Mouse (Mus musculus) thymus, postnatal 0 days (tissue): ENCODE results near the gene Rala. TPM values are rescaled to one million over a fixed set of nuclear protein-coding genes. Genes with fewer than 3 reads are reported as not detected.
A peak's percentile ranks its signal among the peaks of the same experiment; 100 is the strongest.

Experiments
- DNase-seq: peaks from one replicate; pipeline ENCODE4 v3.0.0-alpha.2; 2015; ENCODE audit warnings: low spot score
- polyA plus RNA-seq: library from polyadenylated mRNA; unstranded; fragments of >200 nt; fragmentation: Nextera tagmentation; extraction: Ambion mirVana; gene quantifications from 2 replicates; pipeline ENCODE4 v1.2.1, GENCODE M21; 2015

The Rala gene
- polyA plus RNA-seq, 1 experiment from 2014 or later = 85.6 TPM

DNA sequence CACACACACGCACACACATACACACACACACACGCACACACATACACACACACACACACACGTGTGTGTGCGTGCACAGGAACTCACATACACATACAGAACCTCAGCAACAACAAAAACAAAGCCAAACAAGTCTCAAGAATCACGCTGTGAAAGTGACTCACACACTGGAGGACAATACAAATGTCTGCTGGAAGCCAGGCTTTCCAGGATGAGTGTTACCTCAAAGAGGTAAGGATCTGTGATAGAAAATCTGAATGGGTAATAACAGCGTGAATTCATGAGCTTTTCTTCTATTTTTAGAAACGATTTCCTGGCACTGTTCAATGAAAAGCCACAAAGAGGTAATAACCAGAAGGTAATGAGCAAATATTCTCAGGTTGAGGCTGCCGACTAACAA lies 59.8 kb downstream of the Rala start:
- DNase-seq = no peak

DNA sequence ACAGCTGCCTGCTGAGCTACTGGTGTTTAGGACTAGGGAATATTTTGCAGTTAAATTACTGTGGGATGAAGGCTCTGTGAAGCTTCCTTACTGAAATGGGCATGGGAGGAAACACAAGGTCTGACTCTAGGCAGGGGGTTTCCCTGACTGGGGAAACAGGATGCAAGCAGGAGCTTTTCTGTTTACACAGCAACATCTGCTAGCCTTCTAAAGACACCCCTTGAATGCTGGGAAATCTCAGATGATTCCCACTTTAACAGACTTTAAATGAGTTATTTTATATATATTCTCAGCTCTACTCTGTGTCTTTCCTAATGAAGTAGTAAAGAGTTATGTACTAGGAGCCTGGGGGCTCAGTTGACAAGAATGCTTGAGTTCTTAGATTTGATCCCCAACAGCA lies 65.0 kb downstream of the Rala start:
- no peak for DNase-seq

DNA sequence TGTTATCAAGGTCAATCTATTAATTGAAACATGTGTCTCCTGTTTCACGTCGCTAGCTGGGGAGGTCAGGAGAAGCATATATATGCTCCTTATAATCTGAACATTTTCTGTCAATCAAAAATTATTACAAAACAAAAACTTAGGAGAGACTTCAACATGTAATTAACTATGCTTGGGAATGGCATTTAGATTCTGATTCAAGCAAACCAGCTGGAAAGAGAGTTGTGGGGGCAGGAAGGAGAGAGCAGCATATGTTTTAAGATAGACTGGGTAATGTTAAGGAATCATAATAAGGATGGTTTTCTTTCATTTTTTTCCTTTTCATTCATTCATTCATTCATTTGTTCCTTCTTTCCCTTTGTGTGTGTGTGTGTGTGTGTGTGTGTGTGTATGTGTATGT lies 77.3 kb downstream of the Rala start:
- no peak for DNase-seq

DNA sequence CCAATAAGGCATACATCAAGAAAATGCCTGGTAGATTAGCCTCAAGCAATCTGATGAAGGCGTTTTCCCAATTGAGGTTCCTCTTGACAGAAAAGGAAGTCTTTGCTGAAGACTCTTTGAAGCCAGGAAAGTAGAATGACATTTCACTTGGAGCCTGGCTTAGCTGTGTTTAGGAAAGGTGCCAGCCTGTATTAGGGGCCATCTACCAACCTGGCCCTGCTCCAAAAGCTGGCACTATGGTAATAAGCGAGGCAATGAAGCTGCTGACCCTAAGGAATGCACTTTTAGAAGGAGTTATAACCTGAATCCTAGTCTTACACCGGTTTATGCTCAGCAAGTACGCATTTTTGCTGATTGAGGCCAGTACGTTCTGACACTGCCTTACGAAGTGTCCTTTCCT lies 83.5 kb downstream of the Rala start:
- no peak for DNase-seq

DNA sequence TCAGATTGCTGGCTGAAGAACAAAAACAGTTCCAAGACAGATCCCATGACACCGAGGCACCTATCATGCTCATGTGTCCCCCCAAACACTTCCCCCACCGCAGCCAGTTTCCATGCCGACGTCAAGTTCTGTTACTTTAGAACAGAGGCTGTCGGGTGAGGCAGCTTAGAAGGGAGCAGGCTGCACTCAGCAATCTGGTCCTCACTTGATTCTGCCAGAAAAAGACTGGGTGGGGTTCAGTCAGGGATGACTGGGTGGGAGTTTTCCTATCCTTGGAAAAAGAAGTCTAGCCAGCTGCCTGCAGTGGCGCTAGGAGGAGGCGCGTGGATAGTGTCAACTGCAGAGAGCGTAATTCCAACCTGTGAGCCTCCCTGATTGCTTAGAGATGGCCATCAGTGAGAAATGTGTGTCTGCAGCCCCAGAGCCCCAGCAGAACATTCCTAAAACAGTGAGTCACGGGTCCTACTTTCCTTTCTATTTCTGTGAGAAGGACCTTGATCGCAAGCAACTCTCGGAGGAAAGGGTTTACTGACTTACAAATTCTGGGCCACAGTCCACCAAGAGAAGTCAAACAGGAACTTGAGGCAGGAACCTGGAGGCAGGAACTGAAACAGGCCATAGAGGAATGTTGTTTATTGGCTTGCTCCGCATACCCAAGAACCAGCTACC lies 84.5 kb downstream of the Rala start:
- DNase-seq = no peak

DNA sequence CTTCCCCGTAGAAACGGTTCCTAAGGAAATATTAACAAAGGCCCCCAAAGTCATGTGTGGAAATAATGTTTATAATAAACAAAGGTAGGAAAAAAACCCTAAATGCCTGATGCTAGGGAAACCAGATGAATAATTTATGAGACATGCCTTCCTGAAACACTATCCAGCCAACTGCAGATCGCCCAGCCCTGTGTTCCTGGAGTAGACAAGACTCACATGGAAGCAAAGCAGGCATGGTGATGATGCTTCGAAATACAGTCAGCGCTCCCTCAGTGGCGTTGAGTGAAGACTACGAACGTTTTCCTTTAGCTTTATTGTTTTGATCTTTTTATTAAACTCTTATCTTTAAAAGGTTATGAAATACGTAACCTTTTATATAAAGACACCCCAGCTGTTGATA lies 87.0 kb downstream of the Rala start:
- DNase-seq = no peak

DNA sequence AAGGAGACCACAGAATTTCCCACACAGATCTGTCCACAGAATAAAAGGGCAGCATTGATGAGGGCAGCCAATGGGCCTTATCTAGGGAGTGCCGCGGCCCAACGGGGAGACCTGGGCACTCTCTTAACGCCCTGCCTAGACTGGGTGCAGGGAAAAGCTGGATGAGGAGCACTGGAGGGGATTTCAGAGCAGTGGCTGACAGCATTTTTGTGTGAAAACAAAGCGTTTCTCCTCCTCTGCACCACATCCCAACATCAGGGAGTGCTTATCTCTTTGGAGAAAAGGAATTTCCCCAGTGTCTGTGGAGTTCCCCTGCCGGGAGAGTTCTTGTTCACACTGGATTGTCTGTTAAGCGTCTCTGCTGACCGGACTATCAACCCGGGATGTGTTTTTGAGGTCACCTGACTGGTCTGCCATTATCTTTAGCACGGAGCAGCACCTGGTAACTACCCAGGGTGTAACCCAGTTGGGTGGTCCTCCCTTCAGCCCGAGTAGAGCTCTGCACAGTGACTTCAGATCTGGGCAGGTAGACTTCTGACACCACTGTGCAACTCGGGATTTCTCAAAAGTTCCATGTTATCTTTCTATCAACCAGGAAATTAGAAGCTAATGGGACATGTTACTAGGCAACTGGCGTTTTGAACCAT lies 88.4 kb downstream of the Rala start:
- DNase-seq = no peak

DNA sequence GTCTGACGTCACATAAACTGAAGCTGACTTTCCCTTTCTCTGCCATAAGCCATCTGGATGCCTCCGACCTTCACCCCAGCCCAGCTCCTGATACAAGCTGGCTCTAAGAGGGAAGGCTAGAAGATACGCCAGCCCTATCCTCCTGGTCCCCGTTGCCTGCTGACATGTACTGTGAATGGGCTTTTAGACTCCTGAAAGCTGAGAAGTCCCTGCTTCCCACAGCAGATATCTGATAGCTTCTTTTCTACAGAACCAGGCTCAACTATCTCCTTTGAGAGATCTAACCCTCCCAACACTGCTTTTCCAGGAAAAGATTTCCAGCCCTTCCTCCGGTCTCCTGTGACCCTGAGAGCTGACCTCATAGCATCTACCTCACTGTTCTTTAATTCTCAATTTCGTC lies 89.3 kb downstream of the Rala start:
- no peak for DNase-seq

DNA sequence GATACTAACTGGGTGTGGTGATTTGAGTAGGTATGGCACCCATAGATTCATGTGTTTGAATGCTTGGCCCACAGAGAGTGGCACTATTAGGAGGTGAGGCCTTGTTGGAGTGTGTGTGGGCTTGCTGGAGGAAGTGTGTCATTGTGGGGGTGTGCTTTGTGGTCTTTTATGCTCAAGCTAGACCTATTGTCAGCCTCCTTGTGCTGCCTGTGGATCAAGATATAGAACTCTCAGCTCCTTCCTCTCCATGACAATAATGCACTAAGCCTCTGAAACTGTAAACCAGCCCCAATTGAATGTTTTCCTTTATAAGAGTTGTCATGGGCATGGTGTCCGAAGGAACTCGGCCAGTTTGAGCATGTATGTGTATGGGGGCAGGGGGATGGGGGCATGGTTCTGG lies 100.7 kb downstream of the Rala start:
- DNase-seq = no peak

DNA sequence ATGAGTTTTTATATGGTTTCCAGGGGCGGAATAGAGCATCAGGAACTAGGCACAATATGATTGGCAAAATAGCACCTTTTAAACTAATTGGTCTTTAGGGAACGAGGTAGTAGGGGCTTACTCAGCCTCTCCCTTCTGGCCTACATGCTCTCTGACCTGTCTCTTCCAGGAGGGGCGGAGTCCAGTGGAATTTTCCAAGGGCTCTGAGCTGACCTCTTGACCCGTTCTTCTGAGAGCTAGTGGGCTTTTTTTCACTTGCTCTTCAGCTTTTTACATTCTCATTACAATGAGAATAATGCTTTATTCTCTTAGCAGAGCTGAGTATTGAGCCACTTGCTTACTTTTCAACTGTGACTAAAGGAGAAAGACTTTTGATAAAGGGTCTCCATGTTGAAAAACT lies 101.3 kb downstream of the Rala start:
- DNase-seq = no peak

DNA sequence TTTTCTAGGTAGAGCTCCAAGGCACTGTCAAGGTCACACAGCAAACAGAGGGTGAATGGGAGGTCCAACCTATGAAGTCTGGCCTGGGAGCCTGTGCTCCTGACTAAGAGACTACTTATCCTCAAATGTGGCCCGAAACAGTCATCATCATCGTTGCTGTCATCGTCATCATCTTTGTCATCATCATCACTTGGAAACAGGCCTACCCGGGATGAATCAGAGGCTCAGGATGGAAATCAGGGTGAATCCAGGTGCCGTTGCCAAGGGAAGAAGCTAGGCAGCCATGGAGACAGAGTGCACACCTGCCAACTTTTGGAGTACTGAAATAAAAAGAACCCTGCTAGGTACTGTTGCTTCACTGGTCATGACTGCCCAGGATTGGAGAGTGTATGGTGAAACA lies 104.9 kb downstream of the Rala start:
- no peak for DNase-seq

DNA sequence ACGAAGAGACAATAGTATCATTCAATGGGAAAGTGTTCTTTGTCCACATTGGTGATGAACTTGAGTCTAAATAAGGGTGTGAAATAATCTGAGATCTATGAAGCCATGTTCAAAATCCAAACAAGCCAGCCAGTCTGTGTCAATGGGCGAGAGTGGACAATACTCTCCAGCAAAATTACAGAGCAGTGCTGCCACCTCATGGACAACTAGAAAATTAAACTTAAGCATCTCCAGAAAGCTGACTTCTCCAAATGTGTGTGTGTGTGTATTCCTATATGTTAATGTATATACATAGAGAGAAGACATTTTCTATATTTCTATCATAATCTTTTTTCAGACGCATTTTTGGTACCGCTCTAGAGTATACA lies 105.6 kb downstream of the Rala start:
- peak; percentile 58 for DNase-seq

DNA sequence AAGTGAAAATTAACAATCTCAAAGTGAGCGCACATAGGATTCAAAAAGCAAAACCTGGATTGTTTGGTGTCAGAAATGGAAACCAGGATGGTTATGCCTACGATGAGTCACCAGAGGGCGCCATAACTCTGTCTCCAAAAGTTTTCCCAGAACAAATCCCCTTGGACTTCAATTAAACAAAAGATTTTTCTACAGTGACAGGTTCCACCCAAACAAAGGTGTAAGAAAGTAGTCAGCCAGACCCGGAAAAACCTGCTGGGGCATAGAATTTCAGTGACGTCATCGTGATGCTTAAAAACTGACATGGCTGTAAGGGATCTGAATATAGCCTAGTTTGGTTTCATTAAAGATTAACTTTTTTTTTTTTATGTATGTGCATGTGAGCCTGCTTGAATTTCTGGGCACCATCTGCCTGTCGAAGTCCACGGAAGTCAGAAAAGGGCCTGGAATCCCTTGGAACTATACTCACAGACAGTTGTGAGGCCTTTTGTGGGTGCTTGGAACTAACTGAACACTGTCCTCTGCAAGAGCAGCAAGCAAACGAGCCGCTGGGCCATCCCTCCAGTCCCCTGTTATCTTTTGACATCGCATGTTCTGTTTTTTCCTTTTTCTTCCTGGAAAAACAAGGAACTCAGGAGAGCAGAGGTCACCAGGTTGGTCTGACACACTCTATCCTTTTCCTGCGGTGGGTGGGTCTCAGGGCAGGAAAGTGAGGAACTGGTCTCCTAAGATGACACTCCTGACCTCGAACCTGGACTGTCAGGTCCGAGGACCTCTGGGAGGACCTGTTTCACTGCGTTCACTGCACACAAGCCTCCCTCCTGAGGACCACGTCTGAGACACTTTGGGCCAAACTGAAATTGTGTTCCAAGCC lies 106.2 kb downstream of the Rala start:
- peak; percentile 29 for DNase-seq

DNA sequence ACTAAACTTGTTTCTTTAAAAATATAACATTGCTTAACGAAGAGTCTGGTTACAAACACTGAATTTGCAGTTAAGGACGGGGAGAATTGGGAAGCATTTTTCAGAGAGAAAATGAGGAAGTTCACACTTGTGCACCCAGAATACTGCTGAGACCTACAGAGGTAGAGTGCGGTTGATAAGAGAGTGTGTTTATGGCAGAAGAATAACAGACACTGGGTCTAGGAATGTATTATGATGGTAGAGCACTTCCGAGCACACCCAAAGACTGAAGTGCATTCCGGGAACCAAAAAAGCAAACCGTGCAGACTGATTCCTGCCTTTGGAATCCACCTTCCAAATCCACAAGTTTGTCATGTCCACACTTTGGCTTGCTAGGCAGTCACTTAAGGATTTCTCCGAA lies 107.2 kb downstream of the Rala start:
- DNase-seq = no peak

DNA sequence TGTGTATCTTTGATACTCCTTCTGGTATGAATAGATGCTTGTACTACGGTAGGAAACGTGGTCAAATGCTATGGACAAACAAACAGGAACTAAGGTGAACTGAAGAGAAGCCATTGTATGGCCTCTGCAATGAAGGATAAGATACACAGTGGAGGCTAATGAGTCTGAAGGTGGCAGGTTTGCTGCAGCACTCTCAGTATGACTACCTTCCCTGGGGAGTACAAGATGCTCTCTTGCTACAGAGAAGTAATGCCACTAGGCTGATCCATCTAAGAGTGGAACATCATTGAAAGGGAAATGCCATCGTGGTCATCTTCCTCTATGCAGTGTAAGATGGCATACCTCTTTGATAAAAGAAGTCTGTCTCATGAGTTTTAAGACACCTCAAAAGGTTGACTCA lies 111.1 kb downstream of the Rala start:
- no peak for DNase-seq

Other genes starting within 250 kb of the Rala start
- 87.2 and 88.7 TPM in 2 replicates for gene Mplkip, start 249.0 kb downstream of the Rala start, polyA plus RNA-seq
- 5.8 and 6.0 TPM in 2 replicates for gene Sugct, start 248.7 kb downstream of the Rala start, polyA plus RNA-seq
- gene Cdk13, start 139.1 kb downstream of the Rala start, polyA plus RNA-seq = 18.5 and 26.6 TPM in 2 replicates
- gene Yae1d1, start 49.1 kb upstream of the Rala start, polyA plus RNA-seq = 55.3 and 57.6 TPM in 2 replicates